Mouse (Mus musculus): Measurements from ENCODE around the gene Il21r. TPM values are rescaled to one million over a fixed set of nuclear protein-coding genes. Genes with fewer than 3 reads are reported as not detected.

Il21r gene
- polyA plus RNA-seq, 1 experiment: 8.8 TPM

GRCm38 (mm10) chr7:125657511-125657910 lies 54.3 kb downstream of the Il21r start:
- WGBS: 91% methylated on average over 6 of the region's 6 CpGs
- Histone ChIP-seq H3K4me3 (replicated peaks; ENCODE audit: extremely low read depth, low read depth, low read length) (no peak overlapping the region), H3K4me1 (ENCODE audit: control insufficient read depth, insufficient read depth, low read length) (no peaks in the 10 kb centered on the region)
- DNase-seq: no peak
- TF ChIP-seq CTCF (IDR thresholded peaks at IDR 0.05; ENCODE audit: insufficient read depth, low read length) (no peak), POLR2A (IDR thresholded peaks at IDR 0.05; ENCODE audit: borderline replicate concordance, extremely low read depth, low read depth, low read length) (no peak)

DNA sequence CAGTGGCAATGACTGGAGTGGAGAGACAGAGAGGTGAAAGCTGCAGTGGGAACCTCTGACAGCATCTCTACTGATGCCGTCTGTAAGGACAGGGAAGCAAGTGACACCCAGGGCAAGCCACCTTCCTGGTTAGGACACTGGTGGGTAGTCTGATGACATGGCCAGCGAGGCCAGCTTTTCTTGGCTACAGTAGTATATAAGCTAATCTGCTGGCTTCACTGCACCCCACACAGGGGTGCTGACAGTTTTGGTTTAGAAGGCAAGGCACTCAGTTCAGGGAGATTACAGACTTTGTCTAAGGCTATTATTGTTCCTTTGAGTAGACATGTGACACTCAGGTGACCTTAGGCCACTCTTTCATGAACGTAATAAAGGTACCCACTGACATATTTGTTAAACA lies 60.4 kb downstream of the Il21r start:
- H3K4me1 ChIP-seq (ENCODE audit: control insufficient read depth, insufficient read depth, low read length): no peaks in the 10 kb centered on the region
- no peak overlapping the region for H3K4me3 ChIP-seq (replicated peaks; ENCODE audit: extremely low read depth, low read depth, low read length)
- no peak for DNase-seq
- 78% methylated on average over 3 of the region's 3 CpGs for WGBS
- TF ChIP-seq POLR2A (IDR thresholded peaks at IDR 0.05; ENCODE audit: borderline replicate concordance, extremely low read depth, low read depth, low read length) (no peak), CTCF (IDR thresholded peaks at IDR 0.05; ENCODE audit: insufficient read depth, low read length) (no peak)

DNA sequence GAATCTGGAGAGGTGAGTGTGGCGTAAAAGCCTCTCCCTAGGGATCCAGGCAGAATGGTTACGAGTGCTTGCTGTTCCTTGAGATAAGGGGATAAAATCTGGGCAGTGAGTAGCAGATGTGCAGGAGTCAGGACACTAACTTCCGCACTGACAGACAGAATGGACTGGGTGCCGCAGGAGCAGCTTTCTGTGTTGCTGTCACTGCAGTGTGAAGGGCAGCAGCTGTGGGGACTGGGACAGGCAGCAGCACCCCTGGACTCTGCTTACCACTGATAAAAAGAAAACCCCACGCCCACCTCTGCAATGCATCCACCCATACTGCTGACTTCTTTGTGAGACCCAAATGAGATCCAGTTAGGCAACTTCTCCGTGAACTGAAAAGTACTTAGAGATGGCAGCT lies 67.6 kb downstream of the Il21r start:
- WGBS: 86% methylated on average over 6 of the region's 6 CpGs
- H3K4me3 ChIP-seq (replicated peaks; ENCODE audit: extremely low read depth, low read depth, low read length): no peak overlapping the region
- no peak for TF ChIP-seq POLR2A (IDR thresholded peaks at IDR 0.05; ENCODE audit: borderline replicate concordance, extremely low read depth, low read depth, low read length)
- TF ChIP-seq CTCF (IDR thresholded peaks at IDR 0.05; ENCODE audit: insufficient read depth, low read length): no peak
- H3K4me1 ChIP-seq (ENCODE audit: control insufficient read depth, insufficient read depth, low read length): no peaks in the 10 kb centered on the region
- no peak for DNase-seq

DNA sequence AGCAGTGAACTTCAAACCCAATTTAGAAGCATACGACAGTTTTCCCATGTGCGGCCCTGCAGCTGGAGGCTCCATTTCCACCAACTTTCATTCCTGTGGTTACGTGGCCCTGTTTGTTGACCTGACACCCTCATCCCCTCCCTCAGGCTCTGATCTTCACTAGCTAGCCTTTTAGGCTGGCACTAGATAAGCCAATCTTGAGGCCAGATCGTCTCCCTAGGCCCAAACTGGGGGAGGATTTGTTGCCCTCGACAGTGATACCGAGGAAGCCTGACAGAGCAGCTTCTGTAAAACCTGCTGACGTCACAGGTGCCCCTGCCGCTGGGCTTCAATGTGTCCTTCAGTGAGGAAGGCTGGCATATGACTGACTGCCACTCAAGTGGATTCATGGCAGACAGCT lies 68.2 kb downstream of the Il21r start:
- TF ChIP-seq CTCF (IDR thresholded peaks at IDR 0.05; ENCODE audit: insufficient read depth, low read length) (no peak), POLR2A (IDR thresholded peaks at IDR 0.05; ENCODE audit: borderline replicate concordance, extremely low read depth, low read depth, low read length) (no peak)
- 88% methylated on average over 8 of the region's 8 CpGs for WGBS
- H3K4me1 ChIP-seq (ENCODE audit: control insufficient read depth, insufficient read depth, low read length): no peaks in the 10 kb centered on the region
- no peak for DNase-seq
- no peak overlapping the region for H3K4me3 ChIP-seq (replicated peaks; ENCODE audit: extremely low read depth, low read depth, low read length)

- peak; percentile 50 for DNase-seq
- TF ChIP-seq CTCF (IDR thresholded peaks at IDR 0.05; ENCODE audit: insufficient read depth, low read length): peak; percentile 57; the same call in 1 of the 2 replicates
- no peak for TF ChIP-seq POLR2A (IDR thresholded peaks at IDR 0.05; ENCODE audit: borderline replicate concordance, extremely low read depth, low read depth, low read length)
- H3K4me1 ChIP-seq (ENCODE audit: control insufficient read depth, insufficient read depth, low read length): no peaks in the 10 kb centered on the region
- 84% methylated on average over 2 of the region's 2 CpGs for WGBS
- H3K4me3 ChIP-seq (replicated peaks; ENCODE audit: extremely low read depth, low read depth, low read length): no peak overlapping the region
These were observed 71.7 kb downstream of the Il21r start for GRCm38 (mm10) chr7:125674916-125675315.

- Histone ChIP-seq H3K4me3 (replicated peaks; ENCODE audit: extremely low read depth, low read depth, low read length) (no peak overlapping the region), H3K4me1 (ENCODE audit: control insufficient read depth, insufficient read depth, low read length) (no peaks in the 10 kb centered on the region)
- 77% methylated on average over 8 of the region's 8 CpGs for WGBS
- DNase-seq: no peak
- TF ChIP-seq POLR2A (IDR thresholded peaks at IDR 0.05; ENCODE audit: borderline replicate concordance, extremely low read depth, low read depth, low read length): no peak
- TF ChIP-seq CTCF (IDR thresholded peaks at IDR 0.05; ENCODE audit: insufficient read depth, low read length): no peak
These were observed 75.5 kb downstream of the Il21r start for GRCm38 (mm10) chr7:125678756-125679155.

- TF ChIP-seq CTCF (IDR thresholded peaks at IDR 0.05; ENCODE audit: insufficient read depth, low read length) (no peak), POLR2A (IDR thresholded peaks at IDR 0.05; ENCODE audit: borderline replicate concordance, extremely low read depth, low read depth, low read length) (no peak)
- Histone ChIP-seq H3K4me1 (ENCODE audit: control insufficient read depth, insufficient read depth, low read length) (no peaks in the 10 kb centered on the region), H3K4me3 (replicated peaks; ENCODE audit: extremely low read depth, low read depth, low read length) (no peak overlapping the region)
- no peak for DNase-seq
- 87% methylated on average over 9 of the region's 9 CpGs for WGBS
These were observed 76.7 kb downstream of the Il21r start for GRCm38 (mm10) chr7:125679936-125680335.

Other genes starting within 250 kb of the Il21r start
- 4.6 and 6.0 TPM in 2 replicates for gene Kdm8, start 158.8 kb upstream of the Il21r start, polyA plus RNA-seq (2012; rRNA removed)
- 35.5 and 38.0 TPM in 2 replicates for gene Nsmce1, start 111.8 kb upstream of the Il21r start, polyA plus RNA-seq (2012; rRNA removed)
- 75.3 and 85.2 TPM in 2 replicates for gene Il4ra, start 51.3 kb upstream of the Il21r start, polyA plus RNA-seq (2012; rRNA removed)
- 61.9 and 68.4 TPM in 2 replicates for gene Gtf3c1, start 104.4 kb downstream of the Il21r start, polyA plus RNA-seq (2012; rRNA removed)
- 15.9 and 18.4 TPM in 2 replicates for gene D430042O09Rik, start 104.5 kb downstream of the Il21r start, polyA plus RNA-seq (2012; rRNA removed)